Mouse (Mus musculus): ENCODE measurements around the gene Bmper.

DNA sequence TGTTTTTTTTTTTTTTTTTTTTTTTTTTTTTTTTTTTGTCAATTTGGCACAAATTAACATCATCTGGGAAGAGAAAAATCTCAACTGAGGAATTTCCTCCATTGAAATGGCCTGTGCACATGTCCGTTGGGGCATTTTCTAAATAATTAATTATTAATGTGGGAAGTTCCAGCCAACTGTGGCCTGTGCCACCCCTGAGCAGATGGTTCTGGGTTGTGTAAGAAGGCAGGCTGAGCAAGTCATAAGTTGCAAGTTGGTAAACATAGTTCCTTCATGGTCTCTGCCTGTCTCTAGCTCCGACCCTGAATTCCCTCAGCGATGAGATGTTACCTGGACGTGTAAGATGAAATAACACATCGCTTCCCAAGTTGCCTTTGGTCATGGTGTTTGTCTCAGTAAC is 16.7 kb upstream of the Bmper start:
- TF ChIP-seq CTCF (IDR thresholded peaks at IDR 0.05; ENCODE audit: low read depth) (no peak), EP300 (IDR thresholded peaks at IDR 0.05; ENCODE audit: low read depth) (no peak)

Data from liver, postnatal 0 days (tissue).